Comparison of ENCODE assay signal across 11 mouse cellular contexts in genomic region chr16:90518232-90518631, GRCm38 (mm10).
DNase-seq lines count a peak whose midpoint lies in the region; ATAC-seq lines count a peak whose summit lies in the region.
"Had no signal": no experiment of that assay in that cellular context is flagged by ENCODE, and none has a peak within 500 bp of the region (broad histone marks: within the 10 kb centered on the region; RNA-seq: fewer than 3 reads in every experiment).

No protein-coding gene starts in this region.

- no peak for DNase-seq in neural tube, embryonic 10.5 days (ENCODE audit: extremely low spot score, low spot score)
- peak; percentile 38 to 45 for DNase-seq in layer of hippocampus, postnatal 25 days (ENCODE audit: extremely low spot score in 1 of 2, low spot score in 1 of 2)
- no peak for DNase-seq in thymus, postnatal 14 days
- no peak for DNase-seq in Muller cell, postnatal 12 days (ENCODE audit: inconsistent ontology term)
- DNase-seq: gastrocnemius, postnatal 10 days; liver had no signal

- H3K36me3 ChIP-seq in forebrain, embryonic 15.5 days: no peaks in the 10 kb centered on the region
- H3K36me3 ChIP-seq in forebrain, embryonic 12.5 days (replicated peaks): no peaks in the 10 kb centered on the region
- H3K36me3 ChIP-seq in neural tube, embryonic 13.5 days: no peaks in the 10 kb centered on the region
- H3K36me3 ChIP-seq in neural tube, embryonic 14.5 days (ENCODE audit: control insufficient read depth, insufficient read depth, low read length): no peaks in the 10 kb centered on the region

- peak overlapping the region; percentile 43 for H3K27ac ChIP-seq in forebrain, embryonic 15.5 days (replicated peaks)
- no peak overlapping the region for H3K27ac ChIP-seq in forebrain, embryonic 12.5 days
- 0 out of 2 replicates have a peak overlapping the region, but pooled peaks have one; percentile 49 for H3K27ac ChIP-seq in neural tube, embryonic 13.5 days (replicated peaks)
- H3K27ac ChIP-seq in neural tube, embryonic 14.5 days (ENCODE audit: low read depth, low read length): no peak overlapping the region

- no peaks in the 10 kb centered on the region for H3K27me3 ChIP-seq in forebrain, embryonic 15.5 days
- no peaks in the 10 kb centered on the region for H3K27me3 ChIP-seq in forebrain, embryonic 12.5 days
- no peaks in the 10 kb centered on the region for H3K27me3 ChIP-seq in neural tube, embryonic 13.5 days
- H3K27me3 ChIP-seq in neural tube, embryonic 14.5 days (ENCODE audit: control insufficient read depth, insufficient read depth, low read length): no peaks in the 10 kb centered on the region
- H3K27me3 ChIP-seq: Patski had no signal

- H3K4me2 ChIP-seq in forebrain, embryonic 15.5 days (replicated peaks): no peak overlapping the region
- H3K4me2 ChIP-seq in forebrain, embryonic 12.5 days: no peak overlapping the region
- no peak overlapping the region for H3K4me2 ChIP-seq in neural tube, embryonic 13.5 days
- H3K4me2 ChIP-seq in neural tube, embryonic 14.5 days (ENCODE audit: low read depth, low read length): no peak overlapping the region

- 43% methylated on average over 8 of the region's 8 CpGs for WGBS in forebrain, embryonic 15.5 days
- WGBS in forebrain, embryonic 12.5 days: 80% methylated on average over 8 of the region's 8 CpGs
- 53% methylated on average over 8 of the region's 8 CpGs for WGBS in neural tube, embryonic 13.5 days
- WGBS in neural tube, embryonic 14.5 days: 57% methylated on average over 8 of the region's 8 CpGs

- no peak overlapping the region for H3K4me3 ChIP-seq in forebrain, embryonic 15.5 days
- no peak overlapping the region for H3K4me3 ChIP-seq in forebrain, embryonic 12.5 days (replicated peaks)
- no peak overlapping the region for H3K4me3 ChIP-seq in neural tube, embryonic 13.5 days
- no peak overlapping the region for H3K4me3 ChIP-seq in neural tube, embryonic 14.5 days (ENCODE audit: low read depth, low read length)

- no peaks in the 10 kb centered on the region for H3K9me3 ChIP-seq in forebrain, embryonic 15.5 days
- no peaks in the 10 kb centered on the region for H3K9me3 ChIP-seq in forebrain, embryonic 12.5 days
- H3K9me3 ChIP-seq in neural tube, embryonic 13.5 days: no peaks in the 10 kb centered on the region
- no peaks in the 10 kb centered on the region for H3K9me3 ChIP-seq in neural tube, embryonic 14.5 days (ENCODE audit: control insufficient read depth, low read length)

- H3K9ac ChIP-seq in forebrain, embryonic 15.5 days (replicated peaks): no peak overlapping the region
- no peak overlapping the region for H3K9ac ChIP-seq in forebrain, embryonic 12.5 days
- H3K9ac ChIP-seq in neural tube, embryonic 13.5 days: no peak overlapping the region
- no peak overlapping the region for H3K9ac ChIP-seq in neural tube, embryonic 14.5 days (replicated peaks; ENCODE audit: low read depth, low read length)

- peak; percentile 55 for ATAC-seq in forebrain, embryonic 15.5 days (replicated peaks)
- no peak for ATAC-seq in forebrain, embryonic 12.5 days (ENCODE audit: low FRiP score)
- ATAC-seq in neural tube, embryonic 13.5 days (ENCODE audit: low read depth): peak; percentile 67
- ATAC-seq in neural tube, embryonic 14.5 days (ENCODE audit: low read depth): peak; percentile 71; the same call in 1 of the 2 replicates
- ATAC-seq: Patski had no signal

- H3K4me1 ChIP-seq in forebrain, embryonic 15.5 days: peaks cover 37% of the 10 kb centered on the region
- H3K4me1 ChIP-seq in forebrain, embryonic 12.5 days: peaks cover 24% of the 10 kb centered on the region
- H3K4me1 ChIP-seq in neural tube, embryonic 13.5 days (replicated peaks): peaks cover 37% of the 10 kb centered on the region
- peaks cover 11% of the 10 kb centered on the region; the same call in 1 of the 2 replicates for H3K4me1 ChIP-seq in neural tube, embryonic 14.5 days (ENCODE audit: control insufficient read depth, insufficient read depth, low read length)

Comparison
In these comparisons a context has a peak if more than half of its experiments do, and no peak if none do; other contexts are left out.
1. H3K27ac ChIP-seq: peak in forebrain, embryonic 15.5 days (single experiment) and neural tube, embryonic 13.5 days (single experiment); none in forebrain, embryonic 12.5 days (single experiment) and neural tube, embryonic 14.5 days (single experiment).
2. DNase-seq: peak in layer of hippocampus, postnatal 25 days (2 of 2); none in neural tube, embryonic 10.5 days (single experiment), thymus, postnatal 14 days (single experiment) and Muller cell, postnatal 12 days (single experiment).